Mouse (Mus musculus): Measurements from ENCODE around the gene Fam104a.

- TF ChIP-seq POLR2A (IDR thresholded peaks at IDR 0.05; ENCODE audit: control insufficient read depth, low read depth, low read length) (no peak), CTCF (IDR thresholded peaks at IDR 0.05; ENCODE audit: control insufficient read depth, insufficient read depth, insufficient replicate concordance, low read depth, low read length) (no peak)
These were observed 23.0 kb downstream of the Fam104a start for GRCm38 (mm10) chr11:113660940-113661339.

All from testis, adult 2 months (tissue).